Mouse (Mus musculus): ENCODE results near the gene Stx4a. TPM values are rescaled to one million over a fixed set of nuclear protein-coding genes. Genes with fewer than 3 reads are reported as not detected.
"Not testable (repeated sequence)": the region's sequence is repeated elsewhere in the genome, so short reads cannot be mapped to it uniquely, and the experiment has no call there.

The Stx4a gene
- polyA plus RNA-seq, 1 experiment from 2014 or later: 21.7 TPM

GRCm38 (mm10) chr7:127840031-127840430, 15.9 kb downstream of the Stx4a start:
- DNase-seq (ENCODE audit: low spot score); H3K9ac ChIP-seq (ENCODE audit: low read length); ATAC-seq (replicated peaks; ENCODE audit: low FRiP score, low TSS enrichment, low read depth); H3K4me3 ChIP-seq (ENCODE audit: low read depth, low read length); H3K27ac ChIP-seq (ENCODE audit: low read depth); H3K27me3 ChIP-seq (replicated peaks; ENCODE audit: control insufficient read depth, insufficient read depth, low read length); H3K9me3 ChIP-seq (ENCODE audit: control insufficient read depth, low read length); H3K4me2 ChIP-seq (ENCODE audit: low read length): not testable (repeated sequence)
- Histone ChIP-seq H3K36me3 (ENCODE audit: control insufficient read depth, insufficient read depth, low read length) (peaks cover 15% of the 10 kb centered on the region), H3K4me1 (replicated peaks; ENCODE audit: control insufficient read depth, insufficient read depth, low read length) (0 out of 2 replicates have a peak, but pooled peaks cover 10% of the 10 kb centered on the region)
- WGBS: 75% methylated on average over 2 of the region's 2 CpGs

DNA sequence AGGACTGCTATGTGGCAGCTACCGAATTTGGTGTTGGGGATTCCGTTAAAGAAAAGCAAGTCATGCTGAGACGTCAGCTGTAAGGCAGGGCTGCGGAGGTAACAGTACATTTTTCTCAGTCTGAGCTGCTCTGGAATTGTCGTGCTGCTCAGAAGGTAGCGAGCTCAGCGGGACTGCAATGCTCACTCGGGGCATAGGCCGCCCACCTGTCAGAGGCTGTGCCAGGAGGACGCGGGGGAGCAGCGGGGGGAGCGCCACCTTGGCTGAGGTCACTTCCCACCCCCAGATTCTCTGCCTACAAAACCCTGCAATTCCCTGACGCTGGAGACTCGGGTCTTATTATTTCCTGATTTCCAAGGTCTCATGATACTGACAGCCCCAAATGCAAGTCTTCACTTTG, 16.8 kb downstream of the Stx4a start:
- H3K4me2 ChIP-seq (ENCODE audit: low read length): peak overlapping the region; percentile 88
- DNase-seq (ENCODE audit: low spot score) (no peak), ATAC-seq (replicated peaks; ENCODE audit: low FRiP score, low TSS enrichment, low read depth) (peak; percentile 11; the same call in 1 of the 2 replicates)
- peaks cover 15% of the 10 kb centered on the region for H3K36me3 ChIP-seq (ENCODE audit: control insufficient read depth, insufficient read depth, low read length)
- 2% methylated on average over 15 of the region's 15 CpGs for WGBS
- H3K4me3 ChIP-seq (ENCODE audit: low read depth, low read length): peak overlapping the region; percentile 94
- no peaks in the 10 kb centered on the region for H3K9me3 ChIP-seq (ENCODE audit: control insufficient read depth, low read length)
- 0 out of 2 replicates have a peak, but pooled peaks cover 10% of the 10 kb centered on the region for H3K4me1 ChIP-seq (replicated peaks; ENCODE audit: control insufficient read depth, insufficient read depth, low read length)
- peak overlapping the region; percentile 87 for H3K27ac ChIP-seq (ENCODE audit: low read depth)
- no peaks in the 10 kb centered on the region for H3K27me3 ChIP-seq (replicated peaks; ENCODE audit: control insufficient read depth, insufficient read depth, low read length)
- H3K9ac ChIP-seq (ENCODE audit: low read length): peak overlapping the region; percentile 58

- WGBS: under 1% methylated on average over 44 of the region's 46 CpGs
- H3K27me3 ChIP-seq (replicated peaks; ENCODE audit: control insufficient read depth, insufficient read depth, low read length): no peaks in the 10 kb centered on the region
Measured at GRCm38 (mm10) chr7:127841340-127842000, 17.4 kb downstream of the Stx4a start.

DNA sequence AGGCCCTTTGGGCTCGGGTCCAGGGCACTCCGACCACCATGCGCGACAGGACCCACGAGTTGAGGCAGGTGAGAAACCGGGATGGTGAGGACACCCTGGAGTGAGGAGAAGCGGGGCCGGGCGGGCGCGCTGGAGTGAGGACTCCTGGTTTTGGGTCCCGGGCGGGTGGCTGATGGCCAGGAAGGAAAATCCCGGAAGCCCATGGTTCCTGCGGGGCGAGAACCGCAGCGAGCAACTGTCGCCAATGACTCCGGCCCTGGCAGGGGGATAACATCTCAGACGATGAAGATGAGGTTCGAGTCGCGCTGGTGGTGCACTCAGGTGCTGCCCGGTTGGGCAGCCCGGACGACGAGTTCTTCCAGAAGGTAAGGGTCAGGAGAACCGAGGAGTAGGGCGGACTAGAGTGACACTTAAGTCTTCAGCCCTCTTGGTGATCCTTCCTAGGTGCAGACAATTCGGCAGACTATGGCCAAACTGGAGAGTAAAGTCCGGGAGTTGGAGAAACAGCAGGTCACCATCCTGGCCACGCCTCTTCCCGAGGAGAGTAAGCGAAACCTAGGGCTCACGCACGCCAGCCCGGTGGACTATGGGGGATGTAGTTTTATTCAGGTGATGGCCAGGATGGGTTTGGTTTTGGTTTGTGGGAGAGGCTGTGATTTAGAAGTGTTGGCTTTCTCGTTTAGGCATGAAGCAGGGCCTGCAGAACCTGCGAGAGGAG, 18.1 kb downstream of the Stx4a start:
- Histone ChIP-seq H3K4me3 (ENCODE audit: low read depth, low read length) (peak overlapping the region; percentile 94), H3K4me2 (ENCODE audit: low read length) (peak overlapping the region; percentile 88), H3K27me3 (replicated peaks; ENCODE audit: control insufficient read depth, insufficient read depth, low read length) (no peaks in the 10 kb centered on the region), H3K36me3 (ENCODE audit: control insufficient read depth, insufficient read depth, low read length) (peaks cover 26% of the 10 kb centered on the region), H3K4me1 (replicated peaks; ENCODE audit: control insufficient read depth, insufficient read depth, low read length) (0 out of 2 replicates have a peak, but pooled peaks cover 10% of the 10 kb centered on the region), H3K27ac (ENCODE audit: low read depth) (peak overlapping the region; percentile 87), H3K9ac (ENCODE audit: low read length) (peak overlapping the region; percentile 58), H3K9me3 (ENCODE audit: control insufficient read depth, low read length) (no peaks in the 10 kb centered on the region)
- peak; percentile 37; the same call in 1 of the 2 replicates for ATAC-seq (replicated peaks; ENCODE audit: low FRiP score, low TSS enrichment, low read depth)
- WGBS: under 1% methylated on average over 40 of the region's 40 CpGs
- DNase-seq (ENCODE audit: low spot score): peak; percentile 80

More at GRCm38 (mm10) chr7:127841340-127842000, 17.4 kb downstream of the Stx4a start:
- DNase-seq (ENCODE audit: low spot score): peak; percentile 95
- Histone ChIP-seq H3K27ac (ENCODE audit: low read depth) (peak overlapping the region; percentile 87), H3K36me3 (ENCODE audit: control insufficient read depth, insufficient read depth, low read length) (peaks cover 21% of the 10 kb centered on the region), H3K9me3 (ENCODE audit: control insufficient read depth, low read length) (no peaks in the 10 kb centered on the region), H3K4me1 (replicated peaks; ENCODE audit: control insufficient read depth, insufficient read depth, low read length) (0 out of 2 replicates have a peak, but pooled peaks cover 10% of the 10 kb centered on the region), H3K4me2 (ENCODE audit: low read length) (peak overlapping the region; percentile 88), H3K9ac (ENCODE audit: low read length) (peak overlapping the region; percentile 58), H3K4me3 (ENCODE audit: low read depth, low read length) (peak overlapping the region; percentile 94)
- ATAC-seq (replicated peaks; ENCODE audit: low FRiP score, low TSS enrichment, low read depth): peak; percentile 93

GRCm38 (mm10) chr7:127849973-127850875, 26.1 kb downstream of the Stx4a start:
- no peak overlapping the region for H3K4me2 ChIP-seq (ENCODE audit: low read length)
- no peaks in the 10 kb centered on the region for H3K27me3 ChIP-seq (replicated peaks; ENCODE audit: control insufficient read depth, insufficient read depth, low read length)
- no peak overlapping the region for H3K9ac ChIP-seq (ENCODE audit: low read length)
- H3K36me3 ChIP-seq (ENCODE audit: control insufficient read depth, insufficient read depth, low read length): peaks cover 25% of the 10 kb centered on the region
- no peaks in the 10 kb centered on the region for H3K9me3 ChIP-seq (ENCODE audit: control insufficient read depth, low read length)
- ATAC-seq (replicated peaks; ENCODE audit: low FRiP score, low TSS enrichment, low read depth) (no peak), DNase-seq (ENCODE audit: low spot score) (no peak)
- H3K27ac ChIP-seq (ENCODE audit: low read depth): no peak overlapping the region
- 75% methylated on average over 6 of the region's 6 CpGs for WGBS
- H3K4me1 ChIP-seq (replicated peaks; ENCODE audit: control insufficient read depth, insufficient read depth, low read length): no peaks in the 10 kb centered on the region
- H3K4me3 ChIP-seq (ENCODE audit: low read depth, low read length): no peak overlapping the region

DNA sequence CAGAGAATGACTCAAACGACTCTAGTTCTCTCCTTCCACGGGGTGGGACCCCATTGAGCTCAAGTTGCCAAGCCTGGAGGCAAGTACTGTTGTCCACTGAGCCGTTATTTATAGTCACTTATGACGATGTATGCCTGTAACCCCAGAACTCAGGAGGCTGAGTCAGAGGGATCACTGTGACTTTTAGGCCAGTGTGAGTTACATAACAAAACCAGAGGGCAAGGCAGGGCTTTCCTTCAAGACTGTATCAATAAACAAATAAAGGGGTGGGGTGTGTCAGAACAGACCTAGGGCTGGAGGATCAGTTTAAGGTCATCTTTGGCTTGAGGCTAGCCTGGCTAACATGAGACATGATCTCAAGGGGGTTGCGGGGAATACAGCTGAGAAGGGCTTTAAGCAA, 26.8 kb downstream of the Stx4a start:
- DNase-seq (ENCODE audit: low spot score) (no peak), ATAC-seq (replicated peaks; ENCODE audit: low FRiP score, low TSS enrichment, low read depth) (no peak)
- Histone ChIP-seq H3K4me1 (replicated peaks; ENCODE audit: control insufficient read depth, insufficient read depth, low read length) (no peaks in the 10 kb centered on the region), H3K9ac (ENCODE audit: low read length) (no peak overlapping the region), H3K4me2 (ENCODE audit: low read length) (no peak overlapping the region), H3K9me3 (ENCODE audit: control insufficient read depth, low read length) (no peaks in the 10 kb centered on the region), H3K36me3 (ENCODE audit: control insufficient read depth, insufficient read depth, low read length) (peaks cover 25% of the 10 kb centered on the region), H3K4me3 (ENCODE audit: low read depth, low read length) (no peak overlapping the region), H3K27ac (ENCODE audit: low read depth) (no peak overlapping the region), H3K27me3 (replicated peaks; ENCODE audit: control insufficient read depth, insufficient read depth, low read length) (no peaks in the 10 kb centered on the region)
- 61% methylated on average over 5 of the region's 5 CpGs for WGBS

DNA sequence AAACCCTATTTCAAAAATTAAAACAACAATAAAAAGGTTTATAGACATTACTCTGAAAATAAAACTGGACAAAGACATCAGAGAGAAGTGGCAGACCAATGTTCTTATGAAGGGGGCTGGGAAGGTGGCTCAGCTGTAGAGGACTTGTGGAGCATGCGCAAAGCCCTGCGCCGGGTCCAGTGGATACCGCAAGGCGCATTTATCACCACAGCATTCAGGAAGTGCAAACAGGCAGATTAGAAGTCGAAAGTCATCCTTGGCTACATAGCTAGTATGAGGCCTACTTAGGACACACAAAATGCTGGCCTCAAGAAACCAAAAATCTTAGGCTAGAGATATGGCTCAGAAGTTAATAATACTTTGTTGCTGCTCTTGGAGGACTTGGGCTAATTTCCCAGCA, 34.2 kb downstream of the Stx4a start:
- DNase-seq (ENCODE audit: low spot score) (no peak), ATAC-seq (replicated peaks; ENCODE audit: low FRiP score, low TSS enrichment, low read depth) (no peak)
- no peaks in the 10 kb centered on the region for H3K9me3 ChIP-seq (ENCODE audit: control insufficient read depth, low read length)
- WGBS: 92% methylated on average over 6 of the region's 6 CpGs
- H3K4me3 ChIP-seq (ENCODE audit: low read depth, low read length): no peak overlapping the region
- H3K36me3 ChIP-seq (ENCODE audit: control insufficient read depth, insufficient read depth, low read length): no peaks in the 10 kb centered on the region
- no peaks in the 10 kb centered on the region for H3K4me1 ChIP-seq (replicated peaks; ENCODE audit: control insufficient read depth, insufficient read depth, low read length)
- no peak overlapping the region for H3K9ac ChIP-seq (ENCODE audit: low read length)
- no peak overlapping the region for H3K4me2 ChIP-seq (ENCODE audit: low read length)
- no peak overlapping the region for H3K27ac ChIP-seq (ENCODE audit: low read depth)
- H3K27me3 ChIP-seq (replicated peaks; ENCODE audit: control insufficient read depth, insufficient read depth, low read length): no peaks in the 10 kb centered on the region

DNA sequence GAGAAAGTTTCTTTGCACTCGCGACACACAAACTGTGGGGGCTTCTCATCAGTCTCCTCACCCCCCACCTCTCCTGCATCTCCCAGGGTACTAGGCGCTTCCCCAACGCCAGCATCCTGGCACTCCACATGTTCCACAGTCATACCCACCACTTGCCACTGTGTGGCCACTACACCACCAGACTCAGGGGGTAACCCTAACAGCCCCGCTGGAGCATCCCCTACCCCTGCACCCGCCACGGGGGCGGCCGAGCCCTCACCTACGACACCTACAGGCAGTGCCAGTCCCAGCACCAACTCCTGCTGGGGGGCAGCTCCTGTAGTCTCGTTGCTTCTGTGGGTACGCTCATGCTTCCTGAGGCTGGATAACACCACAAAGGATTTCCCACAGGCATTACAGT, 42.3 kb downstream of the Stx4a start:
- 92% methylated on average over 12 of the region's 12 CpGs for WGBS
- ATAC-seq (replicated peaks; ENCODE audit: low FRiP score, low TSS enrichment, low read depth): no peak

More for the DNA sequence above, 42.3 kb downstream of the Stx4a start:
- no peak overlapping the region for H3K4me3 ChIP-seq (ENCODE audit: low read depth, low read length)
- no peaks in the 10 kb centered on the region for H3K27me3 ChIP-seq (replicated peaks; ENCODE audit: control insufficient read depth, insufficient read depth, low read length)
- no peak overlapping the region for H3K4me2 ChIP-seq (ENCODE audit: low read length)
- H3K9me3 ChIP-seq (ENCODE audit: control insufficient read depth, low read length): no peaks in the 10 kb centered on the region
- peaks cover 39% of the 10 kb centered on the region for H3K36me3 ChIP-seq (ENCODE audit: control insufficient read depth, insufficient read depth, low read length)
- H3K27ac ChIP-seq (ENCODE audit: low read depth): no peak overlapping the region
- no peak for DNase-seq (ENCODE audit: low spot score)
- no peaks in the 10 kb centered on the region for H3K4me1 ChIP-seq (replicated peaks; ENCODE audit: control insufficient read depth, insufficient read depth, low read length)
- no peak overlapping the region for H3K9ac ChIP-seq (ENCODE audit: low read length)
